In the genomic region with DNA sequence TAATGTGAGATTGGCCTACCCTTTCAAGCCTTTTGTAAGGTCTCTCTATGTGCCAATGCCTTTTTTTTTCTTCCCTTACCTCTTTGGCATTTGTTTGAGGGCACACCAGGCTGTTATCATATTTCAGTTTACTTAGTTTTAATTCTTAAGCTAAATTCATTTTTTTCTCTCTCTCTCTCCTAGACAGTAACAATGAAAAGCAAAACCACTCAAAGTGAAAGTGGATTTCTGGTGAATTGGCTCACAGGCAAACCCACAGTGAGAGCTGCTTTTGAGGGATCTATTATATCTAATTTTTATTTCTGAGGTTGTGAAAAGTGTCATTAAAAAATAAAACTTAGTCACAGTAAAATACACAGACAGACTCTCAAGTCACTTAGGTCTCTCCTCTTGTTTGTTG, we compare ENCODE assay signal across 23 mouse cellular contexts.
DNase-seq lines count a peak whose midpoint lies in the region; ATAC-seq and TF ChIP-seq lines count a peak whose summit lies in the region.
"Had no signal": no experiment of that assay in that cellular context is flagged by ENCODE, and none has a peak within 500 bp of the region (broad histone marks: within the 10 kb centered on the region; RNA-seq: fewer than 3 reads in every experiment).

No protein-coding gene starts in this region.

- in situ Hi-C loops in CH12.LX (cut with MboI; ENCODE audit: low pct_ligation_motif_present, low pct_unique_long_range_greater_than_20kb, low sequenced_read_pairs): no loop called here

- dilution Hi-C loops in CH12.LX (cut with MboI; ENCODE audit: extremely low pct_ligation_motif_present, extremely low pct_unique_long_range_greater_than_20kb, low sequenced_read_pairs): no loop called here

- H3K79me2 ChIP-seq in CH12.LX (replicated peaks; ENCODE audit: control insufficient read depth, extremely low read depth, insufficient read depth, poor library complexity, severe bottlenecking): no peaks in the 10 kb centered on the region
- no peaks in the 10 kb centered on the region for H3K79me2 ChIP-seq in myocyte (ENCODE audit: control insufficient read depth, insufficient read depth)

- TF ChIP-seq EP300 in CH12.LX (IDR thresholded peaks at IDR 0.05; ENCODE audit: low read length): peak; percentile 80

- H3ac ChIP-seq in myocyte (ENCODE audit: control insufficient read depth, insufficient read length): no peak overlapping the region

- TF ChIP-seq POLR2A in CH12.LX (IDR thresholded peaks at IDR 0.05; ENCODE audit: low read depth, low read length): no peak
- TF ChIP-seq POLR2A in myocyte (IDR thresholded peaks at IDR 0.05; ENCODE audit: insufficient read length, low read depth): no peak

- H3K36me3 ChIP-seq in neural tube, embryonic 15.5 days: no peaks in the 10 kb centered on the region
- H3K36me3 ChIP-seq in CH12.LX (replicated peaks in 1 of 2; ENCODE audit: control insufficient read depth in 1 of 2, insufficient read depth in 1 of 2, low read length in 1 of 2) (peaks cover 0 to 3% of the 10 kb centered on the region in 2 experiments), myocyte (ENCODE audit: control insufficient read depth, insufficient read depth) (no peaks in the 10 kb centered on the region)
- H3K36me3 ChIP-seq in kidney, embryonic 14.5 days (ENCODE audit: control insufficient read depth, insufficient read depth, low read length): no peaks in the 10 kb centered on the region
- H3K36me3 ChIP-seq in hindbrain, embryonic 11.5 days (ENCODE audit: control insufficient read depth, insufficient read depth, low read length): no peaks in the 10 kb centered on the region
- H3K36me3 ChIP-seq: forebrain, embryonic 10.5 days; hindbrain, embryonic 13.5 days had no signal

- TF ChIP-seq CTCF in gastrocnemius, adult 2 months (IDR thresholded peaks at IDR 0.05): no peak
- TF ChIP-seq CTCF in CH12.LX (conservative IDR thresholded peaks at IDR 0.05 in 1 of 2, IDR thresholded peaks at IDR 0.05 in 1 of 2; ENCODE audit: low read depth in 2 of 2, low read length in 2 of 2): no peak

- H3K27me3 ChIP-seq in neural tube, embryonic 15.5 days (replicated peaks): no peaks in the 10 kb centered on the region
- H3K27me3 ChIP-seq in CH12.LX (replicated peaks) (no peaks in the 10 kb centered on the region), myocyte (ENCODE audit: control insufficient read depth, insufficient read depth, insufficient read length) (no peaks in the 10 kb centered on the region)
- no peaks in the 10 kb centered on the region for H3K27me3 ChIP-seq in kidney, embryonic 14.5 days (ENCODE audit: control insufficient read depth, insufficient read depth, low read length)
- no peaks in the 10 kb centered on the region for H3K27me3 ChIP-seq in hindbrain, embryonic 11.5 days (ENCODE audit: control insufficient read depth, insufficient read depth, low read length)
- H3K27me3 ChIP-seq: forebrain, embryonic 13.5 days; hindbrain, embryonic 13.5 days had no signal

- ATAC-seq in neural tube, embryonic 15.5 days (ENCODE audit: low FRiP score): no peak
- no peak for ATAC-seq in kidney, embryonic 14.5 days (ENCODE audit: low FRiP score, low TSS enrichment)
- no peak for ATAC-seq in hindbrain, embryonic 11.5 days (ENCODE audit: low FRiP score)
- ATAC-seq: activated CD4-positive, CD25-positive, alpha-beta regulatory T cell, adult 4 months; CD4-positive, CD25-positive, alpha-beta regulatory T cell, adult 4 months; forebrain, embryonic 13.5 days; forebrain, postnatal 0 days; hindbrain, embryonic 16.5 days; inflammation-experienced regulatory T-cells, adult 6 months had no signal

- peak overlapping the region; percentile 3; the same call in 1 of the 2 replicates for H3K27ac ChIP-seq in gastrocnemius, adult 2 months
- peak overlapping the region; percentile 23; the same call in 1 of the 2 replicates for H3K27ac ChIP-seq in neural tube, embryonic 15.5 days (replicated peaks)
- no peak overlapping the region for H3K27ac ChIP-seq in CH12.LX (ENCODE audit: insufficient read depth, low read depth)
- H3K27ac ChIP-seq in kidney, embryonic 14.5 days (ENCODE audit: low read depth, low read length): no peak overlapping the region
- H3K27ac ChIP-seq in hindbrain, embryonic 11.5 days (ENCODE audit: low read depth, low read length): no peak overlapping the region
- H3K27ac ChIP-seq: forebrain, embryonic 10.5 days; forebrain, embryonic 13.5 days; hindbrain, embryonic 13.5 days had no signal

- H3K4me1 ChIP-seq in neural tube, embryonic 15.5 days: peaks cover 24% of the 10 kb centered on the region
- peaks cover 12 to 23% of the 10 kb centered on the region in 2 experiments; a peak in 3 of 4 replicates for H3K4me1 ChIP-seq in CH12.LX (ENCODE audit: control insufficient read depth in 1 of 2, insufficient read depth in 2 of 2)
- no peaks in the 10 kb centered on the region for H3K4me1 ChIP-seq in kidney, embryonic 14.5 days (ENCODE audit: control insufficient read depth, insufficient read depth, low read length)
- H3K4me1 ChIP-seq in hindbrain, embryonic 11.5 days (replicated peaks; ENCODE audit: control insufficient read depth, insufficient read depth, low read length): no peaks in the 10 kb centered on the region

- H3K4me2 ChIP-seq in neural tube, embryonic 15.5 days: no peak overlapping the region
- peak overlapping the region; percentile 77 for H3K4me2 ChIP-seq in CH12.LX (ENCODE audit: insufficient read depth, low read depth, poor library complexity, severe bottlenecking)
- peak overlapping the region; percentile 55 for H3K4me2 ChIP-seq in myocyte (ENCODE audit: low read depth)
- no peak overlapping the region for H3K4me2 ChIP-seq in kidney, embryonic 14.5 days (replicated peaks; ENCODE audit: low read depth, low read length)
- H3K4me2 ChIP-seq in hindbrain, embryonic 11.5 days (replicated peaks; ENCODE audit: low read depth, low read length): no peak overlapping the region
- H3K4me2 ChIP-seq: forebrain, embryonic 13.5 days; heart, embryonic 11.5 days; hindbrain, embryonic 13.5 days had no signal

- no peak overlapping the region for H3K9ac ChIP-seq in neural tube, embryonic 15.5 days (replicated peaks)
- no peak overlapping the region for H3K9ac ChIP-seq in CH12.LX (ENCODE audit: insufficient read depth, low read depth)
- no peak overlapping the region for H3K9ac ChIP-seq in kidney, embryonic 14.5 days (ENCODE audit: low read depth, low read length)
- H3K9ac ChIP-seq in hindbrain, embryonic 11.5 days (ENCODE audit: low read depth, low read length): no peak overlapping the region
- H3K9ac ChIP-seq: forebrain, embryonic 13.5 days; forebrain, postnatal 0 days; hindbrain, embryonic 13.5 days had no signal

- intact Hi-C loops in gastrocnemius, adult 2 months (cut with DNase I): no loop called here
- intact Hi-C loops in gastrocnemius, postnatal 36 days (cut with DNase I): no loop called here

- peak overlapping the region; percentile 23; the same call in 1 of the 2 replicates for H3K4me3 ChIP-seq in gastrocnemius, adult 2 months
- no peak overlapping the region for H3K4me3 ChIP-seq in neural tube, embryonic 15.5 days (replicated peaks)
- H3K4me3 ChIP-seq in CH12.LX (replicated peaks in 1 of 3; ENCODE audit: low read depth in 2 of 3, low read length in 2 of 3, poor library complexity in 1 of 3) (no peak overlapping the region), myocyte (no peak overlapping the region)
- no peak overlapping the region for H3K4me3 ChIP-seq in kidney, embryonic 14.5 days (ENCODE audit: low read length)
- H3K4me3 ChIP-seq in hindbrain, embryonic 11.5 days (ENCODE audit: low read depth, low read length): no peak overlapping the region
- H3K4me3 ChIP-seq: forebrain, embryonic 10.5 days; forebrain, embryonic 13.5 days; hindbrain, embryonic 13.5 days had no signal

- no peak for DNase-seq in gastrocnemius, adult 2 months
- DNase-seq in gastrocnemius, postnatal 36 days: no peak
- DNase-seq in neural tube, embryonic 10.5 days (ENCODE audit: extremely low spot score, low spot score): no peak
- DNase-seq in CH12.LX (ENCODE audit: extremely low read depth): no peak
- no peak for DNase-seq in hindbrain, embryonic 11.5 days (ENCODE audit: low spot score)
- DNase-seq: adrenal gland, postnatal 10 days; adrenal gland, postnatal 36 days; cerebellum, adult 18-20 months; cerebellum, adult 9-10 months; cerebellum, postnatal 14 days; forebrain, postnatal 0 days; gastrocnemius, postnatal 10 days had no signal

- TF ChIP-seq RAD21 in CH12.LX (IDR thresholded peaks at IDR 0.05; ENCODE audit: low read depth, low read length): no peak

- no peaks in the 10 kb centered on the region for H3K9me3 ChIP-seq in neural tube, embryonic 15.5 days (replicated peaks)
- no peaks in the 10 kb centered on the region for H3K9me3 ChIP-seq in CH12.LX (replicated peaks; ENCODE audit: low read length)
- H3K9me3 ChIP-seq in kidney, embryonic 14.5 days (ENCODE audit: control insufficient read depth, low read length): no peaks in the 10 kb centered on the region
- no peaks in the 10 kb centered on the region for H3K9me3 ChIP-seq in hindbrain, embryonic 11.5 days (ENCODE audit: control insufficient read depth, low read length)
- H3K9me3 ChIP-seq: forebrain, embryonic 10.5 days; forebrain, embryonic 13.5 days; hindbrain, embryonic 13.5 days had no signal

TF ChIP-seq in CH12.LX, 34 proteins besides CTCF, POLR2A, EP300 and RAD21:
- TF ChIP-seq IRF4 (IDR thresholded peaks at IDR 0.05; ENCODE audit: low read depth, low read length) (peak; percentile 84), ETS1 (conservative IDR thresholded peaks at IDR 0.05; ENCODE audit: low read depth, low read length) (peak; percentile 39; the same call in 1 of the 2 replicates), ZNF384 (IDR thresholded peaks at IDR 0.05; ENCODE audit: low read depth, low read length) (peak; percentile 65), SMC3 (IDR thresholded peaks at IDR 0.05; ENCODE audit: low read depth, low read length) (no peak; the same call in 1 of the 2 replicates), JUND (conservative IDR thresholded peaks at IDR 0.05; ENCODE audit: low read depth, low read length) (peak; percentile 52; the same call in 1 of the 2 replicates)
TF ChIP-seq in CH12.LX: peak in this region for 4.

TF ChIP-seq in myocyte, 11 proteins besides CTCF, POLR2A, EP300 and RAD21 (continues in another document):
- no peak for TF ChIP-seq CEBPB (IDR thresholded peaks at IDR 0.05; ENCODE audit: insufficient read depth, poor library complexity, severe bottlenecking)
- no peak for TF ChIP-seq E2F4 (IDR thresholded peaks at IDR 0.05; ENCODE audit: insufficient read depth)
- TF ChIP-seq MYOG (IDR thresholded peaks at IDR 0.05; ENCODE audit: control insufficient read depth in 1 of 3, insufficient read depth in 1 of 3, insufficient read length in 2 of 3, low read depth in 2 of 3): no peak
- no peak for TF ChIP-seq REST (IDR thresholded peaks at IDR 0.05; ENCODE audit: insufficient read depth, insufficient read length)
- no peak for TF ChIP-seq POLR2AphosphoS2 (IDR thresholded peaks at IDR 0.05; ENCODE audit: insufficient read length, low read depth)
- TF ChIP-seq MYOD1 (IDR thresholded peaks at IDR 0.05; ENCODE audit: control insufficient read depth in 1 of 3, insufficient read length in 2 of 3, low read depth in 2 of 3): no peak
- TF ChIP-seq USF1 (IDR thresholded peaks at IDR 0.05; ENCODE audit: low read depth): no peak
- TF ChIP-seq SRF (IDR thresholded peaks at IDR 0.05; ENCODE audit: control insufficient read depth, insufficient read length, low read depth): no peak
- no peak for TF ChIP-seq TCF12 (IDR thresholded peaks at IDR 0.05; ENCODE audit: insufficient read depth, poor library complexity, severe bottlenecking)
- no peak for TF ChIP-seq TCF3 (IDR thresholded peaks at IDR 0.05; ENCODE audit: insufficient read length, low read depth)

Comparison
In these comparisons a context has a peak if more than half of its experiments do, and no peak if none do; other contexts are left out.
1. H3K27ac ChIP-seq: peak in gastrocnemius, adult 2 months (single experiment) and neural tube, embryonic 15.5 days (single experiment); none in CH12.LX (single experiment), kidney, embryonic 14.5 days (single experiment) and hindbrain, embryonic 11.5 days (single experiment).
2. H3K4me2 ChIP-seq: peak in CH12.LX (single experiment) and myocyte (single experiment); none in neural tube, embryonic 15.5 days (single experiment), kidney, embryonic 14.5 days (single experiment) and hindbrain, embryonic 11.5 days (single experiment).